Mouse (Mus musculus) embryonic facial prominence, embryonic 13.5 days (tissue): ENCODE results near the gene Spata5. TPM values are rescaled to one million over a fixed set of nuclear protein-coding genes. Genes with fewer than 3 reads are reported as not detected.

ENCODE experiments used
- ATAC-seq: fragments of 200-750 bp; cut with Nextera tagmentation; 2 replicates; pipeline ENCODE4 v1.8.0; 2017; ENCODE audit warnings: low read depth; ENCODE audit not compliant: insufficient number of reproducible peaks, insufficient read depth, low FRiP score, low TSS enrichment
- H3K27ac ChIP-seq: fragments of 300-500 bp; sonication (generic); 2 replicates; pipeline ENCODE4 v1.5.1; 2015; ENCODE audit warnings: moderate library complexity, mild to moderate bottlenecking, inconsistent platforms
- H3K27me3 ChIP-seq: fragments of 300-500 bp; sonication (generic); 2 replicates; pipeline ENCODE4 v1.6.1; 2015; ENCODE audit warnings: mild to moderate bottlenecking, inconsistent platforms
- H3K36me3 ChIP-seq: fragments of 300-500 bp; sonication (generic); 2 replicates; pipeline ENCODE4 v1.6.1; 2015; ENCODE audit warnings: mild to moderate bottlenecking, inconsistent platforms
- H3K4me1 ChIP-seq: fragments of 300-500 bp; sonication (generic); 2 replicates; pipeline ENCODE4 v1.6.1; 2015; ENCODE audit warnings: inconsistent platforms
- H3K4me2 ChIP-seq: fragments of 300-500 bp; sonication (generic); 2 replicates; pipeline ENCODE4 v1.6.1; 2015; ENCODE audit warnings: moderate library complexity, mild to moderate bottlenecking, inconsistent platforms
- H3K4me3 ChIP-seq: fragments of 300-500 bp; sonication (generic); 2 replicates; pipeline ENCODE4 v1.5.1; 2015; ENCODE audit warnings: mild to moderate bottlenecking, inconsistent platforms
- H3K9ac ChIP-seq: fragments of 300-500 bp; sonication (generic); 2 replicates; pipeline ENCODE4 v1.6.1; 2015; ENCODE audit warnings: mild to moderate bottlenecking, inconsistent platforms
- H3K9me3 ChIP-seq: fragments of 300-500 bp; sonication (generic); 2 replicates; pipeline ENCODE4 v1.6.1; 2016; ENCODE audit warnings: inconsistent platforms
- WGBS: fragments of 180-500 bp; shearing (Covaris S2); methylation state at CpG from one replicate; pipeline ENCODE4 v1.1.7; 2015; ENCODE audit warnings: mixed read lengths; 5-methylcytosine and 5-hydroxymethylcytosine counted together
- polyA plus RNA-seq: library from polyadenylated mRNA; unstranded; fragments of >200 nt; fragmentation: Nextera tagmentation; extraction: Ambion mirVana; gene quantifications from 2 replicates; pipeline ENCODE4 v1.2.1, GENCODE M21; 2015

The Spata5 gene
- polyA plus RNA-seq, 1 experiment from 2014 or later, result 47.0 TPM

DNA sequence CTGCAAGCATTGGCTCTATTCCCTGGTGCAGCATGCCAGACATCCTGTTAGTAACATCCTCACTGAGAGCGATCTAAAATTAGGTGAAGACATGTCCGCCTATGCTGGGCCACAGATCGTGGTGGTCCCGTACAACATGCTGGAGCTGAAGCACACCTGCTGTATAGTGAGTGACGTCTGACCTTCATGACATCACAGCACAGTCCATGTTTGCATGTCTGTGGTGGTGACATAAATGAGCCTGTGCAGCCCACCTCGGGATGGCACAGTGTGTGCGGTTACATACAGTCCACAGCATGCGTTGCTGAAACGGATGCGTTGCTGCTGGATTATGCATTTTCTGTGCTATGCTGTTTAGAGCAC lies 186.2 kb downstream of the Spata5 start:
- Histone ChIP-seq H3K9ac (no peak overlapping the region), H3K9me3 (0 out of 2 replicates have a peak, but pooled peaks cover 4% of the 10 kb centered on the region), H3K27me3 (no peaks in the 10 kb centered on the region), H3K4me2 (no peak overlapping the region), H3K36me3 (no peaks in the 10 kb centered on the region), H3K4me3 (no peak overlapping the region), H3K4me1 (peaks cover 5% of the 10 kb centered on the region; the same call in 1 of the 2 replicates), H3K27ac (no peak overlapping the region)
- no peak for ATAC-seq
- WGBS, result 83% methylated on average over 10 of the region's 10 CpGs

DNA sequence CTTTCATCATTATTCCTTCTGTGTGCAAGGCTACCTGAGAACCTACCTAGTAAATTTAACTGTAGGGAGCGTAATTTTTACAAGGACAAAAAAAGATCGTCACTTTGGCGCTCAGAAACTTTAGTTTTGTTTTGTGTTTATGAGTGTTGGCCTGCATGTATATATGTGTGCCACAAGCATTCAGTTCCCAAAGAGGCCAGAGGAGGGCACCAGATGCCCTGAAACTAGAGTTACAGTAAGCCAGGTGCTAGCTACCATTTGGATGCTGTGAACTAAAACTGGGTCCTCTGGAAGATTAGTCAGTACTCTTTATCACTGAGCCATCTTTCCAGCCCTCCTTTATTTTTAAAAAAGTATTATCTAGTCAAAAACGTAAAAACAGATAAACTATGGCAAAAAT lies 189.2 kb downstream of the Spata5 start:
- Histone ChIP-seq H3K36me3 (no peaks in the 10 kb centered on the region), H3K4me2 (no peak overlapping the region), H3K9me3 (0 out of 2 replicates have a peak, but pooled peaks cover 4% of the 10 kb centered on the region), H3K4me3 (no peak overlapping the region), H3K27ac (no peak overlapping the region), H3K27me3 (no peaks in the 10 kb centered on the region), H3K4me1 (peaks cover 5% of the 10 kb centered on the region; the same call in 1 of the 2 replicates), H3K9ac (no peak overlapping the region)
- ATAC-seq, result no peak
- 88% methylated on average over 4 of the region's 4 CpGs for WGBS

- ATAC-seq, result no peak
- Histone ChIP-seq H3K4me1 (peaks cover 5% of the 10 kb centered on the region; the same call in 1 of the 2 replicates), H3K27ac (no peak overlapping the region), H3K4me3 (no peak overlapping the region), H3K27me3 (no peaks in the 10 kb centered on the region), H3K9me3 (0 out of 2 replicates have a peak, but pooled peaks cover 4% of the 10 kb centered on the region), H3K36me3 (no peaks in the 10 kb centered on the region), H3K4me2 (no peak overlapping the region), H3K9ac (no peak overlapping the region)
- WGBS, result 92% methylated on average over 2 of the region's 2 CpGs
These were observed 191.0 kb downstream of the Spata5 start for GRCm38 (mm10) chr3:37610670-37611069.

GRCm38 (mm10) chr3:37613722-37614121 lies 194.0 kb downstream of the Spata5 start:
- Histone ChIP-seq H3K27ac (no peak overlapping the region), H3K27me3 (no peaks in the 10 kb centered on the region), H3K9ac (no peak overlapping the region), H3K36me3 (no peaks in the 10 kb centered on the region), H3K9me3 (no peaks in the 10 kb centered on the region), H3K4me2 (no peak overlapping the region), H3K4me3 (no peak overlapping the region), H3K4me1 (peaks cover 15% of the 10 kb centered on the region; the same call in 1 of the 2 replicates)
- no peak for ATAC-seq
- WGBS, result 56% methylated on average over 10 of the region's 10 CpGs

- Histone ChIP-seq H3K27me3 (no peaks in the 10 kb centered on the region), H3K9me3 (no peaks in the 10 kb centered on the region), H3K4me3 (no peak overlapping the region), H3K4me2 (no peak overlapping the region), H3K4me1 (peaks cover 15% of the 10 kb centered on the region; the same call in 1 of the 2 replicates), H3K27ac (no peak overlapping the region), H3K36me3 (no peaks in the 10 kb centered on the region), H3K9ac (no peak overlapping the region)
- ATAC-seq, result no peak
- WGBS, result 74% methylated on average over 10 of the region's 10 CpGs
These were observed 195.4 kb downstream of the Spata5 start for GRCm38 (mm10) chr3:37614878-37615650.

GRCm38 (mm10) chr3:37616586-37617547 lies 197.2 kb downstream of the Spata5 start:
- Histone ChIP-seq H3K4me2 (peak overlapping the region; percentile 12), H3K4me3 (no peak overlapping the region), H3K4me1 (peaks cover 15% of the 10 kb centered on the region; the same call in 1 of the 2 replicates), H3K27me3 (no peaks in the 10 kb centered on the region), H3K9ac (no peak overlapping the region), H3K9me3 (no peaks in the 10 kb centered on the region), H3K27ac (no peak overlapping the region; the same call in 1 of the 2 replicates), H3K36me3 (no peaks in the 10 kb centered on the region)
- WGBS, result 38% methylated on average over 21 of the region's 21 CpGs
- ATAC-seq, result no peak

Other genes starting within 250 kb of the Spata5 start
- not detected in 2 replicates for gene Il21, start 187.3 kb upstream of the Spata5 start, polyA plus RNA-seq
- gene Bbs12, start 107.3 kb upstream of the Spata5 start, polyA plus RNA-seq, result 8.9 and 11.1 TPM in 2 replicates
- gene Cetn4, start 107.2 kb upstream of the Spata5 start, polyA plus RNA-seq, result 3.5 and 4.5 TPM in 2 replicates
- gene Fgf2, start 71.5 kb upstream of the Spata5 start, polyA plus RNA-seq, result 4.7 and 4.8 TPM in 2 replicates
- gene Nudt6, start 315 bp downstream of the Spata5 start, polyA plus RNA-seq, result 4.7 and 6.5 TPM in 2 replicates
- gene Spry1, start 220.1 kb downstream of the Spata5 start, polyA plus RNA-seq, result 12.6 TPM in 2 replicates